Mouse (Mus musculus): ENCODE results near the gene Oaz1. TPM values are rescaled to one million over a fixed set of nuclear protein-coding genes. Genes with fewer than 3 reads are reported as not detected.
A peak's percentile ranks its signal among the peaks of the same experiment; 100 is the strongest.

Oaz1 gene
- polyA plus RNA-seq, 1 experiment from 2014 or later, result 1,529 TPM

- Histone ChIP-seq H3K27ac (no peak overlapping the region), H3K4me2 (no peak overlapping the region), H3K4me3 (replicated peaks) (no peak overlapping the region), H3K4me1 (replicated peaks) (peaks cover 19% of the 10 kb centered on the region), H3K9me3 (replicated peaks) (0 out of 2 replicates have a peak, but pooled peaks cover 5% of the 10 kb centered on the region), H3K27me3 (peaks cover 98% of the 10 kb centered on the region), H3K9ac (no peak overlapping the region), H3K36me3 (no peaks in the 10 kb centered on the region)
- ATAC-seq (ENCODE audit: low read depth) (no peak), DNase-seq (no peak)
- WGBS (ENCODE audit: insufficient replicate concordance), result 52% methylated on average over 6 of the region's 6 CpGs
These were observed 13.4 kb downstream of the Oaz1 start for GRCm38 (mm10) chr10:80839848-80840247.

GRCm38 (mm10) chr10:80841685-80842084, 15.2 kb downstream of the Oaz1 start:
- H3K9me3 ChIP-seq (replicated peaks), result no peaks in the 10 kb centered on the region
- H3K36me3 ChIP-seq, result no peaks in the 10 kb centered on the region
- no peak overlapping the region for H3K9ac ChIP-seq
- DNase-seq, result no peak
- H3K27ac ChIP-seq, result no peak overlapping the region
- peaks cover 98% of the 10 kb centered on the region for H3K27me3 ChIP-seq
- ATAC-seq (ENCODE audit: low read depth), result no peak
- H3K4me2 ChIP-seq, result no peak overlapping the region
- peaks cover 16% of the 10 kb centered on the region for H3K4me1 ChIP-seq (replicated peaks)
- WGBS (ENCODE audit: insufficient replicate concordance), result 74% methylated on average over 2 of the region's 2 CpGs
- no peak overlapping the region for H3K4me3 ChIP-seq (replicated peaks)

- no peak overlapping the region for H3K9ac ChIP-seq
- no peak overlapping the region for H3K4me2 ChIP-seq
- no peaks in the 10 kb centered on the region for H3K36me3 ChIP-seq
- H3K27me3 ChIP-seq, result peaks cover 98% of the 10 kb centered on the region
- H3K4me3 ChIP-seq (replicated peaks), result no peak overlapping the region
- no peak overlapping the region for H3K27ac ChIP-seq
- H3K4me1 ChIP-seq (replicated peaks), result peaks cover 10% of the 10 kb centered on the region
- ATAC-seq (ENCODE audit: low read depth) (no peak), DNase-seq (no peak)
- H3K9me3 ChIP-seq (replicated peaks), result no peaks in the 10 kb centered on the region
- 68% methylated on average over 15 of the region's 15 CpGs for WGBS (ENCODE audit: insufficient replicate concordance)
These were observed 15.9 kb downstream of the Oaz1 start for GRCm38 (mm10) chr10:80842334-80842733.

GRCm38 (mm10) chr10:80843087-80843930, 16.9 kb downstream of the Oaz1 start:
- no peak overlapping the region for H3K27ac ChIP-seq
- ATAC-seq (ENCODE audit: low read depth) (no peak), DNase-seq (no peak)
- peaks cover 89% of the 10 kb centered on the region for H3K27me3 ChIP-seq
- H3K9me3 ChIP-seq (replicated peaks), result no peaks in the 10 kb centered on the region
- peaks cover 13% of the 10 kb centered on the region for H3K4me1 ChIP-seq (replicated peaks)
- H3K9ac ChIP-seq, result no peak overlapping the region
- peak overlapping the region; percentile 39 for H3K4me3 ChIP-seq (replicated peaks)
- no peaks in the 10 kb centered on the region for H3K36me3 ChIP-seq
- peak overlapping the region; percentile 47 for H3K4me2 ChIP-seq
- WGBS (ENCODE audit: insufficient replicate concordance), result 10% methylated on average over 32 of the region's 32 CpGs

GRCm38 (mm10) chr10:80843931-80844547, 17.6 kb downstream of the Oaz1 start, which contains the start of gene Lingo3:
TSS of gene Lingo3 (minus strand) at chr10:80844039.
- Histone ChIP-seq H3K27ac (no peak within 1 kb of the TSS), H3K36me3 (no peaks in the 10 kb centered on the region), H3K4me1 (replicated peaks) (peaks cover 20% of the 10 kb centered on the region), H3K9ac (no peak within 1 kb of the TSS), H3K27me3 (peaks cover 82% of the 10 kb centered on the region), H3K4me2 (peak within 1 kb of the TSS; percentile 47), H3K9me3 (replicated peaks) (no peaks in the 10 kb centered on the region), H3K4me3 (replicated peaks) (peak within 1 kb of the TSS; percentile 39)
- WGBS (ENCODE audit: insufficient replicate concordance), result 5% methylated on average over 42 of the region's 51 CpGs
- no peak for DNase-seq
- ATAC-seq (ENCODE audit: low read depth), result no peak

- Histone ChIP-seq H3K27ac (no peak overlapping the region), H3K4me2 (no peak overlapping the region), H3K9ac (no peak overlapping the region), H3K27me3 (peaks cover 72% of the 10 kb centered on the region), H3K4me3 (replicated peaks) (no peak overlapping the region), H3K4me1 (replicated peaks) (peaks cover 28% of the 10 kb centered on the region), H3K9me3 (replicated peaks) (no peaks in the 10 kb centered on the region), H3K36me3 (0 out of 2 replicates have a peak, but pooled peaks cover 3% of the 10 kb centered on the region)
- ATAC-seq (ENCODE audit: low read depth) (no peak), DNase-seq (no peak)
- 56% methylated on average over 8 of the region's 8 CpGs for WGBS (ENCODE audit: insufficient replicate concordance)
These were observed 18.7 kb downstream of the Oaz1 start for GRCm38 (mm10) chr10:80845055-80845693.

- WGBS (ENCODE audit: insufficient replicate concordance), result 66% methylated on average over 12 of the region's 12 CpGs
- H3K27ac ChIP-seq, result no peak overlapping the region
- DNase-seq (no peak), ATAC-seq (ENCODE audit: low read depth) (no peak)
- no peak overlapping the region for H3K9ac ChIP-seq
- no peaks in the 10 kb centered on the region for H3K9me3 ChIP-seq (replicated peaks)
- no peak overlapping the region for H3K4me2 ChIP-seq
- H3K4me3 ChIP-seq (replicated peaks), result no peak overlapping the region
- peaks cover 33% of the 10 kb centered on the region for H3K4me1 ChIP-seq (replicated peaks)
- peaks cover 7% of the 10 kb centered on the region; the same call in 1 of the 2 replicates for H3K36me3 ChIP-seq
- peaks cover 66% of the 10 kb centered on the region for H3K27me3 ChIP-seq
These were observed 19.3 kb downstream of the Oaz1 start for GRCm38 (mm10) chr10:80845732-80846131.

- H3K27me3 ChIP-seq, result peaks cover 38% of the 10 kb centered on the region
- H3K4me1 ChIP-seq (replicated peaks), result peaks cover 47% of the 10 kb centered on the region
- 0 out of 2 replicates have a peak overlapping the region, but pooled peaks have one; percentile 5 for H3K4me2 ChIP-seq
- H3K36me3 ChIP-seq, result peaks cover 32% of the 10 kb centered on the region
- no peaks in the 10 kb centered on the region for H3K9me3 ChIP-seq (replicated peaks)
- DNase-seq, result peak; percentile 80
- H3K27ac ChIP-seq, result no peak overlapping the region
- no peak overlapping the region for H3K9ac ChIP-seq
- peak; percentile 71 for ATAC-seq (ENCODE audit: low read depth)
- 4% methylated on average over 10 of the region's 10 CpGs for WGBS (ENCODE audit: insufficient replicate concordance)
- no peak overlapping the region for H3K4me3 ChIP-seq (replicated peaks)
These were observed 22.1 kb downstream of the Oaz1 start for GRCm38 (mm10) chr10:80848571-80848970.

- Histone ChIP-seq H3K27ac (peak within 1 kb of the TSS; percentile 100), H3K4me3 (replicated peaks) (peak within 1 kb of the TSS; percentile 99), H3K36me3 (peaks cover 41% of the 10 kb centered on the region), H3K9me3 (replicated peaks) (no peaks in the 10 kb centered on the region), H3K9ac (peak within 1 kb of the TSS; percentile 100), H3K27me3 (no peaks in the 10 kb centered on the region), H3K4me2 (peak within 1 kb of the TSS; percentile 96), H3K4me1 (replicated peaks) (peaks cover 82% of the 10 kb centered on the region)
- under 1% methylated on average over 81 of the region's 81 CpGs for WGBS (ENCODE audit: insufficient replicate concordance)
- DNase-seq (peak; percentile 97), ATAC-seq (ENCODE audit: low read depth) (peak; percentile 15)
These were observed 28.7 kb downstream of the Oaz1 start, which contains the start of the genes Lsm7 and Sppl2b for GRCm38 (mm10) chr10:80854913-80855748. TSS of gene Lsm7 (minus strand) at chr10:80855209. TSS of gene Sppl2b (plus strand) at chr10:80855275.

GRCm38 (mm10) chr10:80855749-80856073, 29.3 kb downstream of the Oaz1 start:
- ATAC-seq (ENCODE audit: low read depth) (no peak), DNase-seq (peak; percentile 45)
- Histone ChIP-seq H3K36me3 (peaks cover 39% of the 10 kb centered on the region), H3K4me2 (peak overlapping the region; percentile 96), H3K9ac (peak overlapping the region; percentile 100), H3K4me1 (replicated peaks) (peaks cover 82% of the 10 kb centered on the region), H3K9me3 (replicated peaks) (no peaks in the 10 kb centered on the region), H3K27ac (peak overlapping the region; percentile 100), H3K4me3 (replicated peaks) (peak overlapping the region; percentile 99), H3K27me3 (no peaks in the 10 kb centered on the region)
- 9% methylated on average over 11 of the region's 11 CpGs for WGBS (ENCODE audit: insufficient replicate concordance)

Measured in liver, embryonic 13.5 days (tissue).